Mouse (Mus musculus): ENCODE data around the gene Wbp1l.

Wbp1l gene

GRCm38 (mm10) chr19:46701156-46701555, 102.3 kb downstream of the Wbp1l start:
- no peak for DNase-seq (ENCODE audit: low read depth, low spot score)

GRCm38 (mm10) chr19:46705779-46706495, 107.1 kb downstream of the Wbp1l start:
- DNase-seq (ENCODE audit: low read depth, low spot score) = no peak

- no peak for DNase-seq (ENCODE audit: low read depth, low spot score)
These were observed 107.8 kb downstream of the Wbp1l start for GRCm38 (mm10) chr19:46706540-46707295.

Data from ES-CJ7 (cell line).